Mouse (Mus musculus): Measurements from ENCODE around the gene Smim24. TPM values are rescaled to one million over a fixed set of nuclear protein-coding genes. Genes with fewer than 3 reads are reported as not detected.

Smim24 gene
- total and polyA plus RNA-seq, 2 experiments from 2014 or later = 3.3 to 6.6 TPM

GRCm38 (mm10) chr10:81389373-81389772 is 3.5 kb upstream of the Smim24 start:
- no peaks in the 10 kb centered on the region for H3K9me3 ChIP-seq (replicated peaks; ENCODE audit: control insufficient read depth, low read length)
- peaks cover 28% of the 10 kb centered on the region for H3K36me3 ChIP-seq (replicated peaks; ENCODE audit: control insufficient read depth, insufficient read depth, low read length)
- no peak overlapping the region for H3K4me2 ChIP-seq (ENCODE audit: low read depth, low read length)
- ATAC-seq (ENCODE audit: insufficient read depth, low read depth) (no peak), DNase-seq (ENCODE audit: low spot score) (no peak)
- TF ChIP-seq EP300 (IDR thresholded peaks at IDR 0.05; ENCODE audit: low read depth) (no peak), CTCF (IDR thresholded peaks at IDR 0.05; ENCODE audit: low read depth) (no peak)
- H3K27me3 ChIP-seq (ENCODE audit: control insufficient read depth, insufficient read depth, low read length) = no peaks in the 10 kb centered on the region
- no peak overlapping the region for H3K9ac ChIP-seq (replicated peaks; ENCODE audit: low read depth, low read length)
- no peak overlapping the region for H3K27ac ChIP-seq (ENCODE audit: low read depth)
- peaks cover 24% of the 10 kb centered on the region for H3K4me1 ChIP-seq (ENCODE audit: control insufficient read depth, insufficient read depth)
- H3K4me3 ChIP-seq (ENCODE audit: low read depth, low read length) = no peak overlapping the region
- WGBS = 35% methylated on average over 3 of the region's 3 CpGs

- TF ChIP-seq CTCF (IDR thresholded peaks at IDR 0.05; ENCODE audit: low read depth) (peak; percentile 88), EP300 (IDR thresholded peaks at IDR 0.05; ENCODE audit: low read depth) (no peak)
- Histone ChIP-seq H3K27ac (ENCODE audit: low read depth) (no peak overlapping the region), H3K4me3 (ENCODE audit: low read depth, low read length) (no peak overlapping the region), H3K27me3 (ENCODE audit: control insufficient read depth, insufficient read depth, low read length) (no peaks in the 10 kb centered on the region), H3K9me3 (replicated peaks; ENCODE audit: control insufficient read depth, low read length) (no peaks in the 10 kb centered on the region), H3K4me1 (ENCODE audit: control insufficient read depth, insufficient read depth) (peaks cover 21% of the 10 kb centered on the region), H3K4me2 (ENCODE audit: low read depth, low read length) (no peak overlapping the region), H3K9ac (replicated peaks; ENCODE audit: low read depth, low read length) (0 out of 2 replicates have a peak overlapping the region, but pooled peaks have one; percentile 7), H3K36me3 (replicated peaks; ENCODE audit: control insufficient read depth, insufficient read depth, low read length) (peaks cover 28% of the 10 kb centered on the region)
- 58% methylated on average over 23 of the region's 23 CpGs for WGBS
- DNase-seq (ENCODE audit: low spot score) (no peak), ATAC-seq (ENCODE audit: insufficient read depth, low read depth) (peak; percentile 70)
Observed at GRCm38 (mm10) chr10:81389801-81390677, 2.8 kb upstream of the Smim24 start.

- H3K9ac ChIP-seq (replicated peaks; ENCODE audit: low read depth, low read length) = no peak overlapping the region
- WGBS = 84% methylated on average over 13 of the region's 13 CpGs
Observed at GRCm38 (mm10) chr10:81390678-81390965, 2.2 kb upstream of the Smim24 start.

GRCm38 (mm10) chr10:81392270-81392669 is 581 bp upstream of the Smim24 start:
- Histone ChIP-seq H3K9ac (replicated peaks; ENCODE audit: low read depth, low read length) (no peak overlapping the region), H3K36me3 (replicated peaks; ENCODE audit: control insufficient read depth, insufficient read depth, low read length) (peaks cover 25% of the 10 kb centered on the region), H3K4me1 (ENCODE audit: control insufficient read depth, insufficient read depth) (peaks cover 17% of the 10 kb centered on the region; the same call in 1 of the 2 replicates), H3K27me3 (ENCODE audit: control insufficient read depth, insufficient read depth, low read length) (no peaks in the 10 kb centered on the region), H3K4me3 (ENCODE audit: low read depth, low read length) (no peak overlapping the region), H3K4me2 (ENCODE audit: low read depth, low read length) (no peak overlapping the region), H3K27ac (ENCODE audit: low read depth) (no peak overlapping the region), H3K9me3 (replicated peaks; ENCODE audit: control insufficient read depth, low read length) (no peaks in the 10 kb centered on the region)
- TF ChIP-seq CTCF (IDR thresholded peaks at IDR 0.05; ENCODE audit: low read depth) (no peak), EP300 (IDR thresholded peaks at IDR 0.05; ENCODE audit: low read depth) (no peak)
- no peak for ATAC-seq (ENCODE audit: insufficient read depth, low read depth)
- DNase-seq (ENCODE audit: low spot score) = no peak
- 72% methylated on average over 6 of the region's 6 CpGs for WGBS

More at GRCm38 (mm10) chr10:81390678-81390965, 2.2 kb upstream of the Smim24 start:
- no peak overlapping the region for H3K4me3 ChIP-seq (ENCODE audit: low read depth, low read length)
- H3K4me1 ChIP-seq (ENCODE audit: control insufficient read depth, insufficient read depth) = peaks cover 17% of the 10 kb centered on the region; the same call in 1 of the 2 replicates
- H3K4me2 ChIP-seq (ENCODE audit: low read depth, low read length) = no peak overlapping the region
- ATAC-seq (ENCODE audit: insufficient read depth, low read depth) (no peak), DNase-seq (ENCODE audit: low spot score) (no peak)
- no peak for TF ChIP-seq CTCF (IDR thresholded peaks at IDR 0.05; ENCODE audit: low read depth)
- no peak for TF ChIP-seq EP300 (IDR thresholded peaks at IDR 0.05; ENCODE audit: low read depth)
- no peak overlapping the region for H3K27ac ChIP-seq (ENCODE audit: low read depth)
- H3K9me3 ChIP-seq (replicated peaks; ENCODE audit: control insufficient read depth, low read length) = no peaks in the 10 kb centered on the region
- no peaks in the 10 kb centered on the region for H3K27me3 ChIP-seq (ENCODE audit: control insufficient read depth, insufficient read depth, low read length)
- peaks cover 28% of the 10 kb centered on the region for H3K36me3 ChIP-seq (replicated peaks; ENCODE audit: control insufficient read depth, insufficient read depth, low read length)

GRCm38 (mm10) chr10:81393456-81394063 is 709 bp downstream of the Smim24 start:
- WGBS = 9% methylated on average over 19 of the region's 19 CpGs
- Histone ChIP-seq H3K27me3 (ENCODE audit: control insufficient read depth, insufficient read depth, low read length) (no peaks in the 10 kb centered on the region), H3K36me3 (replicated peaks; ENCODE audit: control insufficient read depth, insufficient read depth, low read length) (peaks cover 25% of the 10 kb centered on the region), H3K4me3 (ENCODE audit: low read depth, low read length) (peak overlapping the region; percentile 26), H3K9me3 (replicated peaks; ENCODE audit: control insufficient read depth, low read length) (no peaks in the 10 kb centered on the region), H3K4me2 (ENCODE audit: low read depth, low read length) (peak overlapping the region; percentile 63), H3K27ac (ENCODE audit: low read depth) (peak overlapping the region; percentile 58), H3K4me1 (ENCODE audit: control insufficient read depth, insufficient read depth) (peaks cover 17% of the 10 kb centered on the region; the same call in 1 of the 2 replicates), H3K9ac (replicated peaks; ENCODE audit: low read depth, low read length) (peak overlapping the region; percentile 56)
- DNase-seq (ENCODE audit: low spot score) (no peak), ATAC-seq (ENCODE audit: insufficient read depth, low read depth) (no peak)
- no peak for TF ChIP-seq EP300 (IDR thresholded peaks at IDR 0.05; ENCODE audit: low read depth)
- TF ChIP-seq CTCF (IDR thresholded peaks at IDR 0.05; ENCODE audit: low read depth) = no peak

Data from heart, postnatal 0 days (tissue).